Mouse (Mus musculus): ENCODE data around the gene Vps45. TPM values are rescaled to one million over a fixed set of nuclear protein-coding genes. Genes with fewer than 3 reads are reported as not detected.

The Vps45 gene
- polyA plus RNA-seq, 1 experiment = 7.5 TPM

DNA sequence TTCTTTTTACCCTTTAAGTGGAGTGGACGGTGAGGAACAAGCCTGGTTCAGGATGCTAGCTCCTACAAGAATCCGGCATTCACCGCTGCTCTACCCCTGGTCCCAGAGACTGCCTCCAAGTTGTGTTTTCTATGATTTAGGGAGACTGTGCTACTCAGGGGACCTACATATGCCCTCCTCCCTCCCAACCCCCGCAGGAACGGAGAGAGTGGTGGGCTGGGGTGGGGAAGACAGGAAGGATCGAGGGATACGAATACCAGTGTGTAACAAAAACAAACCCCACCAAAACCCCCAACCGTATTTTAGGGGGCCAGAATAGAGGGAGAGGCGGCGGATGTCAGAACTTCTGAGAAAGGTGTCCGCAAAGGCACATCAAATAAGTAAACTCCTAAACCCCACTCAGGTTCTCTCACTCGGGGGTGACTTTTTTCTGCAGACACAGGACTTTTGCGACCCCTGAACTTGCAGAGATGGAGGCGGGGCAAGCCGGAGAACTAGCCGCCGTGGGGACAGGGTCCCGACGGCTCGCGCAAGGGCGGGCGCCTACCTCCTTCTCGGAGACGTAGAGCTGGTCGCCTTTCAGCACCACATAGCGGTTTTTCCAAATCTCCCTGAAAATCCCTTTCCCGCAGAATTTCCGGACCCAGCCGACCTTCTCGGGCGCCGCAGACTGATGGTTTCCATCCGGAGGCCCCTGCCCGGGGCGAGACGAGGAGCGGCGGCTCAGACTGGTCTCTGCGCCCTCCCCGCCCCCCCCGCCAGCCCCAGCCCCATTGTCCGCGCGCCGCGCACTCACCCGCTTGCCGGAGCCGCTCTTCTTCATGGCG, 63.1 kb downstream of the Vps45 start:
- peak overlapping the region; percentile 71 for H3K4me3 ChIP-seq (ENCODE audit: control insufficient read depth, insufficient read depth, low read length)
- WGBS = 1% methylated on average over 51 of the region's 51 CpGs
- no peak for TF ChIP-seq CTCF (IDR thresholded peaks at IDR 0.05; ENCODE audit: borderline replicate concordance, control insufficient read depth, extremely low read depth, insufficient read depth, low read length, poor library complexity)
- no peak for TF ChIP-seq POLR2A (IDR thresholded peaks at IDR 0.05; ENCODE audit: control insufficient read depth, extremely low read depth, insufficient read depth, low read length, poor library complexity)
- no peaks in the 10 kb centered on the region for H3K36me3 ChIP-seq (ENCODE audit: control insufficient read depth, insufficient read depth, low read length)
- DNase-seq = no peak
- H3K4me1 ChIP-seq (replicated peaks; ENCODE audit: control insufficient read depth, insufficient read depth, low read length) = peaks cover 29% of the 10 kb centered on the region
- no peaks in the 10 kb centered on the region for H3K27me3 ChIP-seq (ENCODE audit: control insufficient read depth, insufficient read depth, low read length)
- H3K27ac ChIP-seq (ENCODE audit: control insufficient read depth, insufficient read depth, low read length) = peak overlapping the region; percentile 46; the same call in 1 of the 2 replicates

- TF ChIP-seq POLR2A (IDR thresholded peaks at IDR 0.05; ENCODE audit: control insufficient read depth, extremely low read depth, insufficient read depth, low read length, poor library complexity) = no peak
- no peak for TF ChIP-seq CTCF (IDR thresholded peaks at IDR 0.05; ENCODE audit: borderline replicate concordance, control insufficient read depth, extremely low read depth, insufficient read depth, low read length, poor library complexity)
- no peaks in the 10 kb centered on the region for H3K27me3 ChIP-seq (ENCODE audit: control insufficient read depth, insufficient read depth, low read length)
- DNase-seq = no peak
- WGBS = 15% methylated on average over 6 of the region's 6 CpGs
- H3K4me3 ChIP-seq (ENCODE audit: control insufficient read depth, insufficient read depth, low read length) = peak overlapping the region; percentile 24
- peak overlapping the region; percentile 46 for H3K27ac ChIP-seq (ENCODE audit: control insufficient read depth, insufficient read depth, low read length)
- H3K36me3 ChIP-seq (ENCODE audit: control insufficient read depth, insufficient read depth, low read length) = no peaks in the 10 kb centered on the region; the same call in 1 of the 2 replicates
- peaks cover 28% of the 10 kb centered on the region for H3K4me1 ChIP-seq (replicated peaks; ENCODE audit: control insufficient read depth, insufficient read depth, low read length)
Observed at GRCm38 (mm10) chr3:95994381-95994846, 63.9 kb downstream of the Vps45 start.

DNA sequence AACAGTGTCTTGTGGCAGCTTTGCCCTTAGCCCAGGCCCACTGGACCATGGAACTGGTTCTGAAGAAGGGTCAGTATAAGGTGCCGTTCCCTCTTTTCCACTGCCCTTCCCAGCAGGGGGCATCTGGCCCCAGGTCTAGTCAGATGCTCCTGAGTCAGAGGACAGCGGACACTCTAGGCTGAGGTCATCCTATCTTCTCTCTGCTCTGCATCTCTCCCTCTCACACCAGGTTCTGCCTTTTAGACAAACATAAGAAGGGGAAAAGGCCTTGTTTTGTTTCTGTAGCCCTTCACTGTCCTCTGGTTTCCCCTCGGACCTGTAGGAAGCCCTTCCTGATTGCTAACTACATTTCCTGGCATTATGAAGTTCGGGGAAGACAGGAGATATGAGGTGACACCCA, 64.4 kb downstream of the Vps45 start:
- Histone ChIP-seq H3K36me3 (ENCODE audit: control insufficient read depth, insufficient read depth, low read length) (peaks cover 3% of the 10 kb centered on the region; the same call in 1 of the 2 replicates), H3K4me1 (replicated peaks; ENCODE audit: control insufficient read depth, insufficient read depth, low read length) (peaks cover 28% of the 10 kb centered on the region), H3K27me3 (ENCODE audit: control insufficient read depth, insufficient read depth, low read length) (no peaks in the 10 kb centered on the region), H3K4me3 (ENCODE audit: control insufficient read depth, insufficient read depth, low read length) (peak overlapping the region; percentile 7; the same call in 1 of the 2 replicates), H3K27ac (ENCODE audit: control insufficient read depth, insufficient read depth, low read length) (peak overlapping the region; percentile 46; the same call in 1 of the 2 replicates)
- DNase-seq = no peak
- no peak for TF ChIP-seq CTCF (IDR thresholded peaks at IDR 0.05; ENCODE audit: borderline replicate concordance, control insufficient read depth, extremely low read depth, insufficient read depth, low read length, poor library complexity)
- no peak for TF ChIP-seq POLR2A (IDR thresholded peaks at IDR 0.05; ENCODE audit: control insufficient read depth, extremely low read depth, insufficient read depth, low read length, poor library complexity)
- WGBS = 51% methylated on average over 4 of the region's 4 CpGs

DNA sequence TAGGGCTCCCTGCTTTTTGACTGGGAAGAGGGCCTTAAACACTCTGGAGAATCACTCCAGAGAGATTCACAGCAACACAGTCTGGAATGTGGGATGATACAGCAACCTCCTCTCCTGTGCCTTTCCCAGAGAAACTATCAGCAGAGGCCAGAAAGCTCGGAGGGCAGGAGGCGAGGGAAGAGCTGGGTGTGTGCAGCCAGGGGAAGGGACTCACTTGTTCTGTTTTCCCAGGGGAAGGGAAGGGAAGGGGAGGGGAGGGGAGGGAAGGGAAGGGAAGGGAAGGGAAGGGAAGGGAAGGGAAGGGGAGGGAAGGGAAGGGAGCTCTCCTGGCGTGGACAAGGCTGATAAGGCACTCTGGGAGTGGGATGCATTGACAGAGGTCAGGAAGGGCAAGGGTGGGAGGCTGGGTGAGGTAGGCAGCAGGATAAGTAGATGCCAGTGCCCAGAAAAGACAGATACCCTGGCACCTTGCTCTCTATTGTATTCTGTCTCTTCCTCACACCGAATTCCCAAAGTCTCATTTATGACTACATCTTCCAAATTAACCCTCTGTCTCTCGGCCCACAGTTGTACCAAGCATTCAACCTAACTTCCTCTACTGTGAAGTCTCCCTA, 65.2 kb downstream of the Vps45 start:
- Histone ChIP-seq H3K27me3 (ENCODE audit: control insufficient read depth, insufficient read depth, low read length) (no peaks in the 10 kb centered on the region), H3K36me3 (ENCODE audit: control insufficient read depth, insufficient read depth, low read length) (peaks cover 5% of the 10 kb centered on the region; the same call in 1 of the 2 replicates), H3K4me3 (ENCODE audit: control insufficient read depth, insufficient read depth, low read length) (no peak overlapping the region), H3K4me1 (replicated peaks; ENCODE audit: control insufficient read depth, insufficient read depth, low read length) (peaks cover 28% of the 10 kb centered on the region), H3K27ac (ENCODE audit: control insufficient read depth, insufficient read depth, low read length) (no peak overlapping the region; the same call in 1 of the 2 replicates)
- DNase-seq = no peak
- TF ChIP-seq POLR2A (IDR thresholded peaks at IDR 0.05; ENCODE audit: control insufficient read depth, extremely low read depth, insufficient read depth, low read length, poor library complexity) (no peak), CTCF (IDR thresholded peaks at IDR 0.05; ENCODE audit: borderline replicate concordance, control insufficient read depth, extremely low read depth, insufficient read depth, low read length, poor library complexity) (no peak)
- 84% methylated on average over 5 of the region's 5 CpGs for WGBS

DNA sequence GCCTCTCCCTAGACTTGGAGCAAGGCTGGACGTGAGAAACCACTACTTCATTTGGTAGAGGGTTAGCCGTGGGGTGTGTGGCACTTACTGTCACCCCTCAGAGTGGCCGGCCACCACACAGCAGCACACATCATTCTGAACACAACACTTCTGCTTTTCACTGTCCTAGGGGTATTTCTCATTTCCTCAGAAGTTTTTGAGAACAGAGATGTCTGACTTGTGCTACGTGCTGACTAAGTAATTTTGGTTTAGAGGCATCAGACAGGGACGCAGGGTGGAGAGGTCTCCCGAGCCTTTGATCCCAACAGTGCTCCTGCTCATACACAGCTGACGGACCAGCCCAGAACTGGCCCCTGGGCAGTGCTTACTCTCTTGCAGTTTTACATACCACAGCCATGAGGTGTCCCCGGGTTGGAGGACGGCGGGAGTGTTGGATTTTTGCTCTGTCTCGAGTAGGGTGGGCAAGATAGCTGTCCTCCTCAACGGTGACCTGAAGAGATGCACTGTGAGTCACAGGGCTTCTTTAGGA, 67.8 kb downstream of the Vps45 start:
- Histone ChIP-seq H3K4me1 (replicated peaks; ENCODE audit: control insufficient read depth, insufficient read depth, low read length) (peaks cover 35% of the 10 kb centered on the region), H3K36me3 (ENCODE audit: control insufficient read depth, insufficient read depth, low read length) (peaks cover 5% of the 10 kb centered on the region; the same call in 1 of the 2 replicates), H3K4me3 (ENCODE audit: control insufficient read depth, insufficient read depth, low read length) (no peak overlapping the region), H3K27ac (ENCODE audit: control insufficient read depth, insufficient read depth, low read length) (no peak overlapping the region), H3K27me3 (ENCODE audit: control insufficient read depth, insufficient read depth, low read length) (no peaks in the 10 kb centered on the region)
- TF ChIP-seq POLR2A (IDR thresholded peaks at IDR 0.05; ENCODE audit: control insufficient read depth, extremely low read depth, insufficient read depth, low read length, poor library complexity) = no peak
- TF ChIP-seq CTCF (IDR thresholded peaks at IDR 0.05; ENCODE audit: borderline replicate concordance, control insufficient read depth, extremely low read depth, insufficient read depth, low read length, poor library complexity) = no peak
- 75% methylated on average over 12 of the region's 12 CpGs for WGBS
- no peak for DNase-seq

DNA sequence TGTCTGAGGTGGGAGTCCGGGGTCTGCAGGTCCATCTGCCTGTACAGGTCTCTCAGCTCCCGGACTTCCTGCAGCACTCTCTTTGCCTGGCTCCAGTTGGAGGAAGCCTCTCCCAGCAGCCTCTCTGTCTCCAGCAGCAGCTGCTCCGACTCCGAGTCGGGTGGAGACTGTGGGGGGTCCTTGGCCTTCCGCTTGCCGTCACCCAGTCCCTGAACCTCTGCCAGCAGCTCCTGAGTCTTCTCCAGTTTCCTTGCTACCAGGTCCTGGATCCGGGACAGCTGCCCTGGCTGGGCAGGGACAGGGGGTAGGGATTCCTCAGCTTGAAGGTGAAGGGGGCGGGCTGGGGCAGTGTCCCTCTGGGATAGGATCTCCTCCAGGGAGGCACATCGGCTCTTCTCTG, 69.3 kb downstream of the Vps45 start:
- no peak for DNase-seq
- Histone ChIP-seq H3K27me3 (ENCODE audit: control insufficient read depth, insufficient read depth, low read length) (no peaks in the 10 kb centered on the region), H3K36me3 (ENCODE audit: control insufficient read depth, insufficient read depth, low read length) (peaks cover 5% of the 10 kb centered on the region; the same call in 1 of the 2 replicates), H3K27ac (ENCODE audit: control insufficient read depth, insufficient read depth, low read length) (no peak overlapping the region), H3K4me3 (ENCODE audit: control insufficient read depth, insufficient read depth, low read length) (no peak overlapping the region), H3K4me1 (replicated peaks; ENCODE audit: control insufficient read depth, insufficient read depth, low read length) (peaks cover 28% of the 10 kb centered on the region)
- WGBS = 89% methylated on average over 10 of the region's 10 CpGs
- TF ChIP-seq POLR2A (IDR thresholded peaks at IDR 0.05; ENCODE audit: control insufficient read depth, extremely low read depth, insufficient read depth, low read length, poor library complexity) = no peak
- no peak for TF ChIP-seq CTCF (IDR thresholded peaks at IDR 0.05; ENCODE audit: borderline replicate concordance, control insufficient read depth, extremely low read depth, insufficient read depth, low read length, poor library complexity)

Measured in thymus, adult 2 months (tissue).